Mouse (Mus musculus): ENCODE results near the gene Mllt11. TPM values are rescaled to one million over a fixed set of nuclear protein-coding genes. Genes with fewer than 3 reads are reported as not detected.
A peak's percentile ranks its signal among the peaks of the same experiment; 100 is the strongest.
"Not testable (repeated sequence)": the region's sequence is repeated elsewhere in the genome, so short reads cannot be mapped to it uniquely, and the experiment has no call there.

The Mllt11 gene
- polyA plus RNA-seq, 1 experiment from 2014 or later, result 253 TPM

- Histone ChIP-seq H3K4me3 (replicated peaks) (peak overlapping the region; percentile 91), H3K36me3 (peaks cover 41% of the 10 kb centered on the region), H3K9ac (replicated peaks) (peak overlapping the region; percentile 94), H3K27ac (peak overlapping the region; percentile 97), H3K27me3 (no peaks in the 10 kb centered on the region), H3K9me3 (no peaks in the 10 kb centered on the region), H3K4me1 (replicated peaks) (peaks cover 67% of the 10 kb centered on the region), H3K4me2 (replicated peaks) (peak overlapping the region; percentile 89)
- no peak for ATAC-seq
- 21% methylated on average over 1 of the region's 1 CpGs for WGBS
These were observed 4.8 kb downstream of the Mllt11 start for GRCm38 (mm10) chr3:95227214-95227613.

- Histone ChIP-seq H3K4me2 (replicated peaks) (peak overlapping the region; percentile 89), H3K4me3 (replicated peaks) (peak overlapping the region; percentile 14; the same call in 1 of the 2 replicates), H3K9ac (replicated peaks) (peak overlapping the region; percentile 29; the same call in 1 of the 2 replicates), H3K27ac (no peak overlapping the region), H3K36me3 (peaks cover 56% of the 10 kb centered on the region), H3K9me3 (no peaks in the 10 kb centered on the region), H3K27me3 (no peaks in the 10 kb centered on the region), H3K4me1 (replicated peaks) (peaks cover 42% of the 10 kb centered on the region)
- ATAC-seq, result no peak
- WGBS, result 22% methylated on average over 6 of the region's 6 CpGs
These were observed 7.7 kb downstream of the Mllt11 start for GRCm38 (mm10) chr3:95224295-95224694.

- no peak for ATAC-seq
- 98% methylated on average over 2 of the region's 2 CpGs for WGBS
- Histone ChIP-seq H3K27me3 (no peaks in the 10 kb centered on the region), H3K4me2 (replicated peaks) (no peak overlapping the region), H3K9ac (replicated peaks) (no peak overlapping the region), H3K27ac (no peak overlapping the region), H3K9me3 (no peaks in the 10 kb centered on the region), H3K36me3 (peaks cover 66% of the 10 kb centered on the region), H3K4me1 (replicated peaks) (peaks cover 49% of the 10 kb centered on the region), H3K4me3 (replicated peaks) (no peak overlapping the region)
These were observed 8.9 kb downstream of the Mllt11 start for GRCm38 (mm10) chr3:95223041-95223440.

DNA sequence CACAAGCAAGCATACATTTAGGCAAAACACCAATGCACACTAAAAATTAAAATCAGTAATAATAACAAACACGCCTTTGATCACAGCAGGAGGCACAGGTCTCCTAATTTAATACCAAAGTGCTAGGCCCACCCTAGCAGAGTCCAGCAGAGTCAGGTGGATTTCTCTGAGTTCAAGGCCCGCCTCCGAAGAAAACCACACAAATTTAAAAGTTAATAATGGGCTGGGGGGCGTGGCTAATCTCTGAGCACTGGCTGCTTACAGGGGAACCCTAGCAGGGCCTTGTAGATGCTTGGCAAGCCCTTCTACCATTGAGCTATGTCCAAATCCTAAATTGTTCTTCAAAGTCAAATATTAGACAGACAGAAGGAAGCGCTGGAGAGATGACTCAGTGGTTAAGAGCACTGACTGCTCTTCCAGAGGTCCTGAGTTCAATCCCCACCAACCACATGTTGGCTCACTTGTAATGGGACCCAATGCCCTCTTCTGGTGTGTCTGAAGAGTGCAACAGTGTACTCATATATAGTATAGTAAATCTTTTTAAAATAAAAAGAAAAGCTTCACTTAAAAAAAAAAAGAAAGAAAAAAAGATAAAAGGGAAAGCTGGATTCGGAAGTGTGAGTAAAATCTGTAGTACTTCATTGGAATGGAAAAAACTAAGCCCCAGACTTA is 13.4 kb downstream of the Mllt11 start:
- 78% methylated on average over 6 of the region's 6 CpGs for WGBS
- Histone ChIP-seq H3K4me2 (replicated peaks) (peak overlapping the region; percentile 62), H3K4me1 (replicated peaks) (peaks cover 28% of the 10 kb centered on the region), H3K36me3 (peaks cover 62% of the 10 kb centered on the region), H3K4me3 (replicated peaks) (peak overlapping the region; percentile 71), H3K27me3 (no peaks in the 10 kb centered on the region), H3K9ac (replicated peaks) (no peak overlapping the region), H3K27ac (peak overlapping the region; percentile 96), H3K9me3 (no peaks in the 10 kb centered on the region)
- no peak for ATAC-seq

- Histone ChIP-seq H3K4me3 (replicated peaks) (peak within 1 kb of the TSS; percentile 71), H3K27me3 (no peaks in the 10 kb centered on the region), H3K9me3 (no peaks in the 10 kb centered on the region), H3K4me2 (replicated peaks) (peak within 1 kb of the TSS; percentile 62), H3K9ac (replicated peaks) (peak within 1 kb of the TSS; percentile 84), H3K36me3 (peaks cover 54% of the 10 kb centered on the region), H3K27ac (peak within 1 kb of the TSS; percentile 96), H3K4me1 (replicated peaks) (peaks cover 21% of the 10 kb centered on the region)
- WGBS, result under 1% methylated on average over 54 of the region's 56 CpGs
- peak; percentile 93 for ATAC-seq
These were observed 14.5 kb downstream of the Mllt11 start, which contains the start of gene Gabpb2 for GRCm38 (mm10) chr3:95217255-95218134. Gene Gabpb2 (minus strand): TSS chr3:95217916.

DNA sequence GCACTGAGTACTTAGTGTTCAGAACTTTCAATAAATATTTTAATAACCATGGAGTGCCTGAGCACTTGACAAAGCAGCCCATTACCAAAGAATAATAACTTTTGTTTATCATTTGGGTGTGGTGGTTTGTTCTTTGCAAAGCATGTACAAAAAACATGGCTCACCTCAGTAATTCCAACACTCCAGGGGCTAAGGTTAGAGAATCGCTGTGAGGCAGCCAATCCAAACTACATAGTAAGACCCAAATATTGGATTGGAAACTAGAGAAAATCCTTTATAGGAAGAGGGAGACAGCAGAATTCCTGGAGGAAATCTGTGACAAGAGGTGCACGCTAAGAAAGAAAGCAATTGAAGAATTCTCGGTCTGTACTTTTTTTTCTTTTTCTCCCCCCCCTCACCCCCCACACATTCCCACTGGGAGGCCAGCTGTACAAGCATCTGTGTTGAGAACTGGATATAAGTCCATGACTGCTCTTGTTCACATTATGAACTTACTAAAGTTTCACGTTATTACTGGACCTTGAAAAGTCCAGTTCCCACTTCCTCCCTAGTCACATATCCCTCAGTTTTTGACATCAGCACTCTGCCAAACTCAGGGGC is 15.2 kb downstream of the Mllt11 start:
- WGBS, result 18% methylated on average over 4 of the region's 4 CpGs
- peak overlapping the region; percentile 84 for H3K9ac ChIP-seq (replicated peaks)
- H3K4me2 ChIP-seq (replicated peaks), result peak overlapping the region; percentile 62
- H3K9me3 ChIP-seq, result no peaks in the 10 kb centered on the region
- H3K27ac ChIP-seq, result peak overlapping the region; percentile 96
- H3K36me3 ChIP-seq, result peaks cover 51% of the 10 kb centered on the region
- H3K27me3 ChIP-seq, result no peaks in the 10 kb centered on the region
- ATAC-seq, result no peak
- peaks cover 20% of the 10 kb centered on the region for H3K4me1 ChIP-seq (replicated peaks)
- peak overlapping the region; percentile 71 for H3K4me3 ChIP-seq (replicated peaks)

DNA sequence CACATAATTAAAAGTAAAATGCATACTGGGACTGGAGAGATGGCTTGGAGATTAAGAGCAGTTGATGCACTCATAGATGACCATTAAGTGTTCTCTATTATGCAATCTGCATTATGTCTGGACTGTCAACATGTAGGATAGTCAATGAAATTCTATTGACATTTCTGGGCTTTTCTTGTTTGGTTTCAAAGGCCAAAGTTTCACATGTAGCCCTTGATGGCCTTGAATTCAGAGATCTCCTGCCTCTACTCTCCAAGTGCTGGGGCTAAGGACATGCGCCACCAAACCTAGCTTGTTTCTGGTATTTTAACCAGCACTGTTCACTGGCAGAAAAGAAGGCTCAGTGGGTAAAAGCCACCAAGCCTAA is 18.4 kb downstream of the Mllt11 start:
- H3K9me3 ChIP-seq, result no peaks in the 10 kb centered on the region
- peaks cover 16% of the 10 kb centered on the region for H3K4me1 ChIP-seq (replicated peaks)
- H3K4me2 ChIP-seq (replicated peaks), result no peak overlapping the region
- no peak for ATAC-seq
- no peak overlapping the region for H3K27ac ChIP-seq
- H3K4me3 ChIP-seq (replicated peaks), result no peak overlapping the region
- no peak overlapping the region for H3K9ac ChIP-seq (replicated peaks)
- peaks cover 38% of the 10 kb centered on the region for H3K36me3 ChIP-seq
- H3K27me3 ChIP-seq, result no peaks in the 10 kb centered on the region
- 100% methylated on average over 1 of the region's 1 CpGs for WGBS

DNA sequence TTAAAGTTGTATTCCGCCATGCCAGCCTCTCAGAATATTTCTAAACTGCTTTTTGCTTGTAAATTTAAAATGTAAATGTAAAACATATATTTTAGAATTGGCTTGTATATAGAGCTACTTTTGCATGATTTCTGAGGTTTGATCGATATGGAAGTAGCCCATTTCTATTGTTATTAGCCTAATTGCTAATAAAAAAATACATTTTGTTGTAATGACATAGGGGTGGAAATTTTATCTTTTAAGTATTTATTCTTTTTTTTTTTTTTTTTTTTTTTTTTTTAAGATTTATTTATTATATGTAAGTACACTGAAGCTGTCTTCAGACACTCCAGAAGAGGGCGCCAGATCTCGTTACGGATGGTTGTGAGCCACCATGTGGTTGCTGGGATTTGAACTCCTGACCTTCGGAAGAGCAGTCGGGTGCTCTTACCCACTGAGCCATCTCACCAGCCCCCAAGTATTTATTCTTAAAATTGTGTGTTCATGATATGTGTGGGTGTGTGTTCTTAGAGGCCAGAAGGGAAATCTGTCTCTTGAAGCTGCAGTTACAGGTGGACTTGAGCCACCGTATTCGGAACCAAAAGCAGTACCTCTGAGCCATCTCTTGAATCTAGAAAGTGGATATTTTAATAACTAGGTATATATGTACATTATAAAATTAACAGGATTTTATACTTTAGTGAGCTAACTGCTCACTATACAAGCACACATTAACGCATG is 18.9 kb downstream of the Mllt11 start:
- H3K9me3 ChIP-seq; H3K4me3 ChIP-seq (replicated peaks); H3K27ac ChIP-seq; H3K9ac ChIP-seq (replicated peaks); H3K4me2 ChIP-seq (replicated peaks); H3K27me3 ChIP-seq; ATAC-seq: not testable (repeated sequence)
- peaks cover 39% of the 10 kb centered on the region for H3K36me3 ChIP-seq
- WGBS, result 95% methylated on average over 9 of the region's 10 CpGs
- H3K4me1 ChIP-seq (replicated peaks), result peaks cover 11% of the 10 kb centered on the region

DNA sequence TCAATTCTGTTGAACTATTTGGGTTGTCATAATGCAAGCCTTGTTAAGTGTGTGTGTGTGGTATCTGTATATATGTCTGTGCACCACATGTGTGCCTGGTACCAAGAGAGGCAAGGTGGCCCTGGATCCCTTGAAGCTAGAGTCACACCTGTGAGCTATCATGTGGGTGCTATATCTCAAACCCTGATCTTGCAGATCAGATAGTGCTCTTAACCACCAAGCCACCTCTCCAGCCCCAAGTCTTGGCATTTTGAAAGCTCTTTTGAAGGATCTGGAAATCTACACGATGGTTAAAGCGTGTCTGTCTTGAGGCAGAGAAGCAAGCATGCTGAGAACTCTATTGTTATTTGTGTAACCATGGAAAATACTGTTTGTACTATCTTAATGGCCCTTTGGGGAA is 21.4 kb downstream of the Mllt11 start:
- H3K9ac ChIP-seq (replicated peaks), result no peak overlapping the region
- no peak overlapping the region for H3K4me3 ChIP-seq (replicated peaks)
- H3K27me3 ChIP-seq, result no peaks in the 10 kb centered on the region
- H3K36me3 ChIP-seq, result peaks cover 48% of the 10 kb centered on the region
- no peak overlapping the region for H3K27ac ChIP-seq
- no peaks in the 10 kb centered on the region for H3K9me3 ChIP-seq
- no peak overlapping the region for H3K4me2 ChIP-seq (replicated peaks)
- WGBS, result 52% methylated on average over 2 of the region's 2 CpGs
- H3K4me1 ChIP-seq (replicated peaks), result no peaks in the 10 kb centered on the region
- ATAC-seq, result no peak

GRCm38 (mm10) chr3:95208286-95208685 is 23.7 kb downstream of the Mllt11 start:
- WGBS, result 92% methylated on average over 3 of the region's 4 CpGs
- no peak for ATAC-seq
- Histone ChIP-seq H3K4me3 (replicated peaks) (no peak overlapping the region), H3K4me1 (replicated peaks) (no peaks in the 10 kb centered on the region), H3K36me3 (peaks cover 52% of the 10 kb centered on the region), H3K9me3 (no peaks in the 10 kb centered on the region), H3K27ac (no peak overlapping the region), H3K4me2 (replicated peaks) (no peak overlapping the region), H3K9ac (replicated peaks) (no peak overlapping the region), H3K27me3 (no peaks in the 10 kb centered on the region)

GRCm38 (mm10) chr3:95203880-95204279 is 28.1 kb downstream of the Mllt11 start:
- Histone ChIP-seq H3K4me2 (replicated peaks) (no peak overlapping the region), H3K27me3 (no peaks in the 10 kb centered on the region), H3K27ac (no peak overlapping the region), H3K9me3 (no peaks in the 10 kb centered on the region), H3K4me3 (replicated peaks) (no peak overlapping the region), H3K4me1 (replicated peaks) (no peaks in the 10 kb centered on the region), H3K9ac (replicated peaks) (no peak overlapping the region), H3K36me3 (peaks cover 76% of the 10 kb centered on the region)
- no peak for ATAC-seq
- WGBS, result 92% methylated on average over 6 of the region's 6 CpGs
